Mouse (Mus musculus): Measurements from ENCODE around the gene Adcy9. TPM values are rescaled to one million over a fixed set of nuclear protein-coding genes. Genes with fewer than 3 reads are reported as not detected.

The Adcy9 gene
- polyA plus RNA-seq, 1 experiment: 10.4 TPM

GRCm38 (mm10) chr16:4383473-4384038, 36.7 kb downstream of the Adcy9 start:
- no peak overlapping the region for H3K4me3 ChIP-seq (ENCODE audit: low read depth, low read length)
- H3K27ac ChIP-seq (ENCODE audit: insufficient read depth, low read depth, low read length): no peak overlapping the region
- H3K4me1 ChIP-seq (ENCODE audit: control insufficient read depth, insufficient read depth, insufficient read length, low read length): peaks cover 8% of the 10 kb centered on the region; the same call in 1 of the 2 replicates
- 58% methylated on average over 4 of the region's 4 CpGs for WGBS
- no peak for TF ChIP-seq POLR2A (IDR thresholded peaks at IDR 0.05; ENCODE audit: low read depth, low read length)
- TF ChIP-seq CTCF (IDR thresholded peaks at IDR 0.05; ENCODE audit: extremely low read depth, insufficient read length, insufficient replicate concordance, low read depth, low read length): no peak
- H3K36me3 ChIP-seq (ENCODE audit: control insufficient read depth, insufficient read depth, low read length): no peaks in the 10 kb centered on the region
- H3K27me3 ChIP-seq (ENCODE audit: control insufficient read depth, insufficient read depth, low read length): no peaks in the 10 kb centered on the region

DNA sequence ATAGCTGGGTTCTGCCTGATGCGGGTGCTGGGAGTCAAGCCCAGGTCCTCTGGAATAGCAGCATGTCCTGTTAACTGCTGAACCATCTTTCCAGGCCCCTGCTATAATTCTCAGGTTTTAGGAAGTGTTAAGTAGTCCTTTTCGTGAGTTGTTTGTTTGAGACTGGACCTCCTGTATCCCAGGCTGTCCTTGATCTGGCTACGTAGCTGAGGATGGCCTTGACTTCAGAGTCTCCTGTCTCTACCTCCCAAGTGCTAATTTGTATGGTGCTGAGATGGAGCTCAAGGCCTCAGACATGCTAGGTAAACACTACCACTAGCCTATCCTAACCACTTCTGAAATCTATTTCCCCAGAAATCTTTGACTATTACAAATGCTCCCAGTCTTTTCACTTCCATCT, 37.9 kb downstream of the Adcy9 start:
- Histone ChIP-seq H3K4me3 (ENCODE audit: low read depth, low read length) (no peak overlapping the region), H3K27me3 (ENCODE audit: control insufficient read depth, insufficient read depth, low read length) (no peaks in the 10 kb centered on the region), H3K36me3 (ENCODE audit: control insufficient read depth, insufficient read depth, low read length) (no peaks in the 10 kb centered on the region), H3K4me1 (ENCODE audit: control insufficient read depth, insufficient read depth, insufficient read length, low read length) (peaks cover 8% of the 10 kb centered on the region; the same call in 1 of the 2 replicates), H3K27ac (ENCODE audit: insufficient read depth, low read depth, low read length) (no peak overlapping the region)
- WGBS: 97% methylated on average over 3 of the region's 3 CpGs
- TF ChIP-seq CTCF (IDR thresholded peaks at IDR 0.05; ENCODE audit: extremely low read depth, insufficient read length, insufficient replicate concordance, low read depth, low read length) (no peak), POLR2A (IDR thresholded peaks at IDR 0.05; ENCODE audit: low read depth, low read length) (no peak)

- Histone ChIP-seq H3K36me3 (ENCODE audit: control insufficient read depth, insufficient read depth, low read length) (no peaks in the 10 kb centered on the region), H3K27me3 (ENCODE audit: control insufficient read depth, insufficient read depth, low read length) (no peaks in the 10 kb centered on the region), H3K27ac (ENCODE audit: insufficient read depth, low read depth, low read length) (peak overlapping the region; percentile 70), H3K4me3 (ENCODE audit: low read depth, low read length) (no peak overlapping the region), H3K4me1 (ENCODE audit: control insufficient read depth, insufficient read depth, insufficient read length, low read length) (peaks cover 8% of the 10 kb centered on the region; the same call in 1 of the 2 replicates)
- TF ChIP-seq POLR2A (IDR thresholded peaks at IDR 0.05; ENCODE audit: low read depth, low read length): no peak
- TF ChIP-seq CTCF (IDR thresholded peaks at IDR 0.05; ENCODE audit: extremely low read depth, insufficient read length, insufficient replicate concordance, low read depth, low read length): no peak
- WGBS: 11% methylated on average over 4 of the region's 4 CpGs
Observed at GRCm38 (mm10) chr16:4381487-4381886, 38.8 kb downstream of the Adcy9 start.

DNA sequence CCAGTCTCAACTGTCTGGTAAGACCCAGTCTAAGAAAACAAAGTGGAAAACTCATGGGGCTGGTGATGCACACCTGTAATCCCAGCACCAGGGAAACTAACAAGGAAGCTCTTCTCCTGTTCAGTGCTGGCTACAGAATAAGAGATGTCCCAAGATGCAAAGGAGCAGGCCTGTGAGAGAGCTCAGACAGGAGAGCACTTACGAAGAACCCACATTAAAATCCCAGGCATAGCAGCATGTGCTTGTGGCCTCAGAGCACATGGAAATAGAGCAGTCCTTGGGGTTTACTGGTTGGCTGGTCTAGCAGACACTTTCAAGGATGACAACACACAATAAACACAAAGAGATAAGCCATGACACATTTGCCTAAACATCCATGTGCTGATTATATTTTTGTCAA, 41.5 kb downstream of the Adcy9 start:
- TF ChIP-seq CTCF (IDR thresholded peaks at IDR 0.05; ENCODE audit: extremely low read depth, insufficient read length, insufficient replicate concordance, low read depth, low read length): no peak
- no peak for TF ChIP-seq POLR2A (IDR thresholded peaks at IDR 0.05; ENCODE audit: low read depth, low read length)
- peaks cover 8% of the 10 kb centered on the region; the same call in 1 of the 2 replicates for H3K4me1 ChIP-seq (ENCODE audit: control insufficient read depth, insufficient read depth, insufficient read length, low read length)
- no peak overlapping the region for H3K4me3 ChIP-seq (ENCODE audit: low read depth, low read length)
- WGBS: 82% methylated on average over 1 of the region's 1 CpGs
- H3K36me3 ChIP-seq (ENCODE audit: control insufficient read depth, insufficient read depth, low read length): no peaks in the 10 kb centered on the region
- no peaks in the 10 kb centered on the region for H3K27me3 ChIP-seq (ENCODE audit: control insufficient read depth, insufficient read depth, low read length)
- H3K27ac ChIP-seq (ENCODE audit: insufficient read depth, low read depth, low read length): no peak overlapping the region

GRCm38 (mm10) chr16:4377556-4377955, 42.7 kb downstream of the Adcy9 start:
- H3K27ac ChIP-seq (ENCODE audit: insufficient read depth, low read depth, low read length): no peak overlapping the region
- WGBS: 80% methylated on average over 5 of the region's 5 CpGs
- H3K4me1 ChIP-seq (ENCODE audit: control insufficient read depth, insufficient read depth, insufficient read length, low read length): peaks cover 6% of the 10 kb centered on the region; the same call in 1 of the 2 replicates
- H3K27me3 ChIP-seq (ENCODE audit: control insufficient read depth, insufficient read depth, low read length): no peaks in the 10 kb centered on the region
- no peak overlapping the region for H3K4me3 ChIP-seq (ENCODE audit: low read depth, low read length)
- TF ChIP-seq CTCF (IDR thresholded peaks at IDR 0.05; ENCODE audit: extremely low read depth, insufficient read length, insufficient replicate concordance, low read depth, low read length): no peak
- no peak for TF ChIP-seq POLR2A (IDR thresholded peaks at IDR 0.05; ENCODE audit: low read depth, low read length)
- no peaks in the 10 kb centered on the region for H3K36me3 ChIP-seq (ENCODE audit: control insufficient read depth, insufficient read depth, low read length)

- Histone ChIP-seq H3K27ac (ENCODE audit: insufficient read depth, low read depth, low read length) (no peak overlapping the region), H3K4me3 (ENCODE audit: low read depth, low read length) (no peak overlapping the region), H3K36me3 (ENCODE audit: control insufficient read depth, insufficient read depth, low read length) (no peaks in the 10 kb centered on the region), H3K27me3 (ENCODE audit: control insufficient read depth, insufficient read depth, low read length) (no peaks in the 10 kb centered on the region), H3K4me1 (ENCODE audit: control insufficient read depth, insufficient read depth, insufficient read length, low read length) (peaks cover 11% of the 10 kb centered on the region; the same call in 1 of the 2 replicates)
- 78% methylated on average over 7 of the region's 7 CpGs for WGBS
- no peak for TF ChIP-seq CTCF (IDR thresholded peaks at IDR 0.05; ENCODE audit: extremely low read depth, insufficient read length, insufficient replicate concordance, low read depth, low read length)
- TF ChIP-seq POLR2A (IDR thresholded peaks at IDR 0.05; ENCODE audit: low read depth, low read length): no peak
Observed at GRCm38 (mm10) chr16:4374780-4375380, 45.4 kb downstream of the Adcy9 start.

DNA sequence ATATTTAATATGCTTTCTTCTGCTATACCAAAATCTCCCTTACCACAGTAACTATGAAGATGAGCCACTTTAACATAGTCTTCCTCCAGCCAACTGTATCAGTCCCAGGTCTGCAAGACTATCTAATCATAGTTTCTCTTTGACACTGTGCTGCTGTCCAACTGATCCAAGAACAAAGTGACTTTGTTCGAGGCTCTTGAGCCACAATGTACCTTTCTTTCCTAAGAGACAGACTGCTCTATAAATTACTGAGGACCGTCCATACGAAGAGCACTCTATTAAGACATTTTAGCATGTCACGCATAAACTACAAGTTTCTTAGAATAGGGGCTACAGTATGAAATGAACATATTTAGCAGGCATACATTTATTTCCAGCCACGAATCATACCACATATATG, 46.0 kb downstream of the Adcy9 start:
- peaks cover 14% of the 10 kb centered on the region; the same call in 1 of the 2 replicates for H3K4me1 ChIP-seq (ENCODE audit: control insufficient read depth, insufficient read depth, insufficient read length, low read length)
- no peaks in the 10 kb centered on the region for H3K36me3 ChIP-seq (ENCODE audit: control insufficient read depth, insufficient read depth, low read length)
- 84% methylated on average over 5 of the region's 5 CpGs for WGBS
- H3K4me3 ChIP-seq (ENCODE audit: low read depth, low read length): no peak overlapping the region
- no peaks in the 10 kb centered on the region for H3K27me3 ChIP-seq (ENCODE audit: control insufficient read depth, insufficient read depth, low read length)
- H3K27ac ChIP-seq (ENCODE audit: insufficient read depth, low read depth, low read length): no peak overlapping the region
- no peak for TF ChIP-seq POLR2A (IDR thresholded peaks at IDR 0.05; ENCODE audit: low read depth, low read length)
- TF ChIP-seq CTCF (IDR thresholded peaks at IDR 0.05; ENCODE audit: extremely low read depth, insufficient read length, insufficient replicate concordance, low read depth, low read length): no peak

Data from small intestine, adult 2 months (tissue).